Mouse (Mus musculus): ENCODE data around the gene Fbxo11.

Gene Fbxo11

DNA sequence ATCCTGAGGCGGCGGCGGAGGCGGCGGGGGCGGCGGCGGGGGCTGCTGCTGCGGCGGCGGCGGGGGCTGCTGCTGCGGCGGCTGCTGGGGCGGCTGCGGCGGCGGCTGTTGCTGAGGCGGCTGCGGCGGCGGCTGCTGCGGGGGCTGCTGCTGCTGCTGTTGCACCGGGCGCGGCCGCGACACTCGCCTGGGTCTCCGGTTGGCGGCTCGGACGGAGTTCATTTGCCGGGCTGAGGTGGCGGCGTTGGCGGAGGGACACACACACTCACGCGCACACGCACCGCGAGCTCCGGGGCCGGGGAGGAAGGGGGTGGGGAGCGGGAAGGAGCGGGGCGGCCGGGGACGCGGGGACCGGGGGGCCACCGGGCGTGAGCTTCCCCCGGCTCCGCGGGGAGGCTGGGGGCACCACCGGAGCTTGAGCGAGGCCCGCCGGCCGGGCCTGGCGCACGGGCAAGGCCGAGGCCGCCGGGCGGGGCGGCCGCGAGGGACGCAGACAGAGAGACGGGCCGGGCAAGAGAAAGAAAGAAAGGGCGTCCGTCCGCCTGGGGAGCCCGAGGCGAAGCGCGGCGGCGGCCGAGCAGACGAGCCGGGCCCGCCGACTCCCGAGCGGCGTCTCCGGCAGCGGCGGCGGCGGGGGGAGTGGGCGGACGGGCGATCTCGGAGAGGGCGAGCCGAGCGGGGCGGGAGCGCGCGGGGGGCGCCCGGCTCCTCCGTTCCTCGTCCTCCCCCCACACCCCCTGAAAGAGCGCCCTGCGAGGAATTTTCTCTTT, at the start of gene Fbxo11:
Fbxo11 (minus strand) TSS at position 261 of the 770 bp plus-strand sequence.
- peak; percentile 62 for DNase-seq (ENCODE audit: low read depth, low spot score)

DNA sequence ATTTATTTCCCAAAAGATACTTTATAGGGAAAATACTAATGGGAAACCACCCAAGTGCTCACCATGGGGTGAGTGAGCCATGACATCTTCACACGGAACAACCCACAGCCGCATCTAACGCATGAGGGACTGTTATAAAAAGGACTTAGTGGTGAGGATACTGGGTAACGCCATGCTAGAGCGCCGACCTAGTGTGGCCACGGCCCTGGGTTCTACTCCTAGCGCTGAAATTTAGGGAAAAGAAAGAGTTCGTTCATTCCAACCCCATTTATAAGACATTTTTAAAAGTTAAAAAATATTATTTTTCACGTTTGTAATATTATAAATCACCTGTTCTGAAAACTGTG, 48.8 kb upstream of the Fbxo11 start:
- DNase-seq (ENCODE audit: low read depth, low spot score) = no peak

DNA sequence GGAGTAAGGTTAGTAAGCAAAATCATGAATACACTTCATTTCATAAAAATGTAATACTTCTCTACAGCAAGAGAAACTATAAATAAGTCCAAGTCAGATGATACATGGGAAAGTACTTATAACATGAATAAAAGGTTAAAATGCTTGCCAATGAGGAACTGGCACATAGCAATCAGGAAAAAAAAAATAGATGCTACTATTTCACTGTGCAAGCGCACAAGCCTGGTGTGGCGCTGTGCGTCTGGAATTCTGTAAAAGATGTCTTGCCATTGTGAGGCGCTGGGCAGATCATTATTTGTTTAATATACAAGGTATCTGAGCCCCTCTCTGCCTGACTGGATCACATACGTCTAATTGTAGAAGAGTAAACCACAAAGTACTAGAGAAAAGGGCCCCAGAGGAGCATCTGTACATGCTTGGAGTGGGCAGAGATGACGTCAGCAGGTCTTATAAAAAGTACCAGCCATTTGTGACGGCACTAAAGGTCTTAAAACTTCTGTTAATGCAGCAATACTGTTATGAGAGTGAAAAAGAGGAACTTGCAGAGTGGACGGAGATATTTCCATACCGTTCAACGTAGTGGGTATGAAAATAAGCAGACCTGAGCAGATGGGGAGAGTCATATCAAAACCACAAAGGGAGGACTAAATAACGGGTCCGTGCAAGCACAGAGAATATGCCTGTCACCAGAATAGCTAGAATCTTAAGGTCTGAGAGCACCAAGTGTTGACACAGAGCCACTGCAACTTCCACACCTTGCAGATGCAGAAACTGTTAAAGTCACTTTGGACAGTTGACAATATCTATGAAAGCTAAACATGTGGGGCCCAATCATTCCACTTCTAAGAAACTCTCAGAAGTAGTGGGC, 48.2 kb upstream of the Fbxo11 start:
- peak; percentile 80 for DNase-seq (ENCODE audit: low read depth, low spot score)

DNA sequence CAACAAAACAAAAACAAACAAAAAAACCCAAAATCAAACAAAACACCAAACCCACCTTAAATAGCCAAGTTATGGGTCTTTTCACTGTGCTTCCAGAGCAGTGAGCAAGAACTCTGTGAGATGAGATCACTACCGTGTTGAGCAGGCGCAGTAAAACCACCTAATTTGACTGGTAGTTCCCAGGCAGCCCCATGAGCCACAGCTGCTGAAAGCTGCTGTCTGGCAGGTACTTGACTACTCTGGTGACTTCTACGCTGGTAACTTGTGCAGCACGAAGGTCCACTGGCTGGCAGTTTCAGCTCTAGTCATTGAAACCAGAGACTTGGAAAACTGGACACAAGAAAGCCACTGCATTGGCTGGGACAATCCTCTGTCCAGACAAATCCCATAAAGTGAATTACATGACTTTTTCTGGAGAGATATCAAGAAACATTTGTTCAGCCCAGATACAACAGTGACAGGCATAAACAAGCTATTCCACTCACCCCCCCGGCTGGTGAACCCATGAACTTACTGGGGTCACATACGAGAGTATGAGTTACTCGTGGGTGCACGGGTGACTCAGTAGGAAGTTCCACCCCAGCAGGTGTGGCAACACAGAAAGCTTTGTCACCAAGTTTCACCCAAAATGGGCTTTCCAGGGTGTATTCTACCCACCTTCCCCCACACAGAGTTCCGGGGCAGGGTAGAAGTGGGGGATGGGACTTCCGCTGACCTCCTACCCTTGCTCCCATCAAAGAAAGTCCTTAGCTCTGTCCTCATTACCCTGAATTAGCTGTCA, 47.0 kb upstream of the Fbxo11 start:
- DNase-seq (ENCODE audit: low read depth, low spot score) = peak; percentile 82

DNA sequence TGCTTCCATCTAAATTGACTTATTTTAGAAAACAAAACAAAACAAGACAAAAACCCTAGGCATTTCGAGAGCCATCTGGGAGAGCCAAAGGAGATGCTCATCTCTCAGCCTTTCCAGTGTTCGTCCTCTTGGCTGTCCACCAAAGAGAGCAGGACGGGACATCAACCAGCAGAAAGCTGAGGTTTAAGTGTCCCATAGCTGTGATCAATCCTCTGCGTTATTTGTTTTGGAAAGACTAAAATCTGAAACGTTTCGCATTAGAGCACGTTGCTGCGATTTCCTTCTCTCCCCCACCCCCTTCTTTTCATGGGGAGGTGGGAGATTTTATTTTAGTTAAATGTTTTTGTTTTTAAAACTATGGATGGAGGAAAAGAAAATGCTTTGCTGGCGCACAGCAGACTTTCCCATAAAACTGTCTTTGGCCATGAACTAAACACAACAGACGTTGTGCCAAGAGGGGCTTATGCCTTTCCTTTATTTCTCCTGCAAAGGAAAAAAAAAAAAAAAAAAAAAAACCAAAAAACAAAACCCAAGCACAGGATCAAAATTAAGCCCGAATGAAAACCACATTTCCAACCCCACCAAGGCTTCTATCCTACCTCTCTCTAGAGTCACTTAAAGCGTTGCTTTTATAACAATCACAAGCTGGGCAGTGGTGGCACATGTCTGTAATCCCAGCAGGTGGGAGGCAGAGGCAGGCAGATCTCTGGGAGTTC, 46.1 kb upstream of the Fbxo11 start:
- no peak for DNase-seq (ENCODE audit: low read depth, low spot score)

DNA sequence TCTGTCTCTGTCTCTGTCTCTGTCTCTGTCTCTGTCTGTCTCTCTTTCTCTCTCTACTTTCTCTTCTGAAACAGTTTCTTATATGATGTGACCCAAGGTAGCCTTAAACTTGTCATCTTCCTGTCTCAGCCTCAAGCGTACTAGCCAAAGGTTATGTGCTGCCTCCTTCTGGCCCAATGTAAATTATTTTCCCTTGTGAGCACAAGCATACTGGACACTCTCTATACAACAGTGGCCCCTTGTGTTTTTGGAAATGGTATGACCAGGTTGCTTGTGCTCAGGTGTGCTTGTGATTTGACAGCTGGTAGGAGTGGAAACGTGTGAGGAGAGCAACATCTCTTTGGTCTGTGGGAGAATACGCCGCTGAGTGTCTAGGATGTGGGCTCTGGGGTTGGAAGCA, 42.6 kb upstream of the Fbxo11 start:
- DNase-seq (ENCODE audit: low read depth, low spot score) = peak; percentile 46

DNA sequence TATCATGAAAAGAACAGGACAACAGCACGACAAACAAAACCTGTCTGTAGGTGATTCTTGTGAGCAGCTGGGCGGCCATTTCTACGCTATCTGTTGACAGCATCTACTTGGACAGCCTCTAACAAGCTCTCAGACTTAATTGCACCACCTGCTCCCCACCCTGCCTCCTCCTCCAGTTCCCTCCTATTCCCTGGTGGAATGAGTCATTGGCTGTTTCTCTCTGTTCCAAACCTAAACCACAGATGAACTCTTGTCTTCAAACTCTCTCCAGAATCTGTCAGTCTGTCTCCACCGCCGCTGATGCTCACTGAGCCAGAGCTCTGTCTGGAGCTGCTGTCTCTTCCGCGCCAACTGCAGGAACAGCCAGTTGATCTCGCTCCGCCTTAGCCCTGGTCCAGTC, 41.3 kb upstream of the Fbxo11 start:
- DNase-seq (ENCODE audit: low read depth, low spot score) = no peak

- no peak for DNase-seq (ENCODE audit: low read depth, low spot score)
Observed at GRCm38 (mm10) chr17:88102597-88102996, 37.5 kb upstream of the Fbxo11 start.

GRCm38 (mm10) chr17:88098181-88098852, 33.2 kb upstream of the Fbxo11 start:
- no peak for DNase-seq (ENCODE audit: low read depth, low spot score)

GRCm38 (mm10) chr17:88097543-88097942, 32.5 kb upstream of the Fbxo11 start:
- DNase-seq (ENCODE audit: low read depth, low spot score) = no peak

- DNase-seq (ENCODE audit: low read depth, low spot score) = no peak
Observed at GRCm38 (mm10) chr17:88096809-88097399, 31.8 kb upstream of the Fbxo11 start.

- no peak for DNase-seq (ENCODE audit: low read depth, low spot score)
Observed at GRCm38 (mm10) chr17:88095517-88096198, 30.6 kb upstream of the Fbxo11 start.

GRCm38 (mm10) chr17:88094327-88094726, 29.2 kb upstream of the Fbxo11 start:
- DNase-seq (ENCODE audit: low read depth, low spot score) = no peak

DNA sequence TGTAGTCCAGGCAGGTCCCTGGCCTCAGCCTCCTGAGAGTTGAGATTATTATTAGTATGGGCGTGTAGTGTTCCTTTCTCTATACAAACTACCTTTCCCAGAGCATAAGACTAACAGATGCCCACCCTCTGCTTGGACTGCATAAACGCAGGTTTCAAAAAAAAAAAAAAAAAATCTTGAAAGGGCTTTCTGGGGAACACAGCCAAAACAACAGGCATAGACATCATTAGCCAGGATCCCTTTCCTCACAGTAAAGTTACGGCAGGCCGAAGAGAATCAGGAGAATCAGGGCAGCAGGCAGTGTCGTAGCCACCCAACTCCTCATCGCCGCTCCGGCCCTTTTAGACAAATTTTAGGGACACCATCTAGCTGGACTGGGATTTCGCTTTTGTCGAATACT, 28.7 kb upstream of the Fbxo11 start:
- DNase-seq (ENCODE audit: low read depth, low spot score) = no peak

GRCm38 (mm10) chr17:88085976-88086375, 20.9 kb upstream of the Fbxo11 start:
- peak; percentile 8 for DNase-seq (ENCODE audit: low read depth, low spot score)

GRCm38 (mm10) chr17:88081446-88081845, 16.4 kb upstream of the Fbxo11 start:
- DNase-seq (ENCODE audit: low read depth, low spot score) = no peak

GRCm38 (mm10) chr17:88079771-88080170, 14.7 kb upstream of the Fbxo11 start:
- no peak for DNase-seq (ENCODE audit: low read depth, low spot score)

GRCm38 (mm10) chr17:88072047-88072446, 7.0 kb upstream of the Fbxo11 start:
- DNase-seq (ENCODE audit: low read depth, low spot score) = no peak

- DNase-seq (ENCODE audit: low read depth, low spot score) = no peak
Observed at GRCm38 (mm10) chr17:88068024-88068719, 3.1 kb upstream of the Fbxo11 start.
